9 mouse cellular contexts compared by ENCODE assay signal in genomic region chr3:41228536-41228935, GRCm38 (mm10).
DNase-seq lines count a peak whose midpoint lies in the region; ATAC-seq and TF ChIP-seq lines count a peak whose summit lies in the region.
"Had no signal": no experiment of that assay in that cellular context is flagged by ENCODE, and none has a peak within 500 bp of the region (broad histone marks: within the 10 kb centered on the region; RNA-seq: fewer than 3 reads in every experiment).

No protein-coding gene starts in this region.

- no peaks in the 10 kb centered on the region for H3K36me3 ChIP-seq in lung, postnatal 0 days (ENCODE audit: insufficient read depth, low read length)
- H3K36me3 ChIP-seq: liver, embryonic 13.5 days had no signal

- H3K27me3 ChIP-seq in cerebellum, adult 2 months (ENCODE audit: control insufficient read depth, insufficient read depth, low read length), result no peaks in the 10 kb centered on the region
- H3K27me3 ChIP-seq in lung, postnatal 0 days (replicated peaks; ENCODE audit: insufficient read depth, low read length), result no peaks in the 10 kb centered on the region
- H3K27me3 ChIP-seq: liver, embryonic 13.5 days had no signal

- peak; percentile 91 for ATAC-seq in lung, postnatal 0 days
- ATAC-seq in activated CD4-positive, CD25-positive, alpha-beta regulatory T cell, adult 4 months, result no peak

- no peak overlapping the region for H3K4me2 ChIP-seq in lung, postnatal 0 days (replicated peaks; ENCODE audit: low read depth, low read length)
- H3K4me2 ChIP-seq: liver, embryonic 13.5 days had no signal

- peak; percentile 30 for DNase-seq in R1 (ENCODE audit: low read depth, low spot score)
- peak; percentile 55 to 59 for DNase-seq in cerebellum, adult 2 months
- peak; percentile 33 for DNase-seq in forelimb bud, embryonic 11.5 days (ENCODE audit: low read depth, low spot score)
- DNase-seq in heart, postnatal 4 days, result peak; percentile 76
- DNase-seq in layer of hippocampus, adult 8-10 months (ENCODE audit: low spot score in 2 of 2), result peak; percentile 33 to 36
- DNase-seq in lung, postnatal 0 days (ENCODE audit: low spot score), result peak; percentile 86
- DNase-seq in right cerebral cortex, adult 18-20 months, result peak; percentile 63
- DNase-seq: liver, embryonic 13.5 days had no signal

- no peak overlapping the region for H3K27ac ChIP-seq in cerebellum, adult 2 months (ENCODE audit: insufficient read depth, low read length)
- no peak overlapping the region for H3K27ac ChIP-seq in lung, postnatal 0 days (ENCODE audit: low read length)
- H3K27ac ChIP-seq: liver, embryonic 13.5 days had no signal

- peaks cover 22% of the 10 kb centered on the region; the same call in 1 of the 2 replicates for H3K4me1 ChIP-seq in cerebellum, adult 2 months (ENCODE audit: control insufficient read depth, insufficient read depth, low read length)
- peaks cover 4% of the 10 kb centered on the region; the same call in 1 of the 2 replicates for H3K4me1 ChIP-seq in lung, postnatal 0 days (ENCODE audit: insufficient read depth, low read depth, low read length)
- H3K4me1 ChIP-seq: liver, embryonic 13.5 days had no signal

- H3K9me3 ChIP-seq in lung, postnatal 0 days (ENCODE audit: low read length), result no peaks in the 10 kb centered on the region
- H3K9me3 ChIP-seq: liver, embryonic 13.5 days had no signal

- no peak overlapping the region for H3K9ac ChIP-seq in lung, postnatal 0 days (replicated peaks; ENCODE audit: low read depth)
- H3K9ac ChIP-seq: liver, embryonic 13.5 days had no signal

- H3K4me3 ChIP-seq in cerebellum, adult 2 months (replicated peaks; ENCODE audit: insufficient read depth, low read depth, low read length), result no peak overlapping the region
- no peak overlapping the region for H3K4me3 ChIP-seq in lung, postnatal 0 days (ENCODE audit: low read depth, low read length)
- H3K4me3 ChIP-seq: liver, embryonic 13.5 days had no signal

- WGBS in cerebellum, adult 2 months, result 39% methylated on average over 7 of the region's 7 CpGs
- 6% methylated on average over 7 of the region's 7 CpGs for WGBS in lung, postnatal 0 days

- peak; percentile 76 for TF ChIP-seq CTCF in cerebellum, adult 2 months (IDR thresholded peaks at IDR 0.05; ENCODE audit: borderline replicate concordance, insufficient read depth, low read depth, low read length)
- TF ChIP-seq CTCF in lung, postnatal 0 days (IDR thresholded peaks at IDR 0.05), result peak; percentile 80

- no peak for TF ChIP-seq POLR2A in cerebellum, adult 2 months (IDR thresholded peaks at IDR 0.05; ENCODE audit: borderline replicate concordance, insufficient read depth, low read length)

- TF ChIP-seq EP300 in lung, postnatal 0 days (IDR thresholded peaks at IDR 0.05), result no peak

Comparison
In these comparisons a context has a peak if more than half of its experiments do, and no peak if none do; other contexts are left out.
1. DNase-seq: peak in every context shown above with its lines; median percentile 86 in lung, postnatal 0 days; 76 in heart, postnatal 4 days; 63 in right cerebral cortex, adult 18-20 months; 57 in cerebellum, adult 2 months; 34 in layer of hippocampus, adult 8-10 months; 33 in forelimb bud, embryonic 11.5 days; 30 in R1.